Mouse (Mus musculus) small intestine, adult 2 months (tissue): Measurements from ENCODE around the gene Scrn3.

Experiments
- CTCF ChIP-seq: fragments of 200-500 bp; IDR thresholded peaks from 2 replicates; pipeline ENCODE4 v1.5.1; 2012; ENCODE audit warnings: low read depth, mild to moderate bottlenecking, control low read depth, inconsistent platforms, low read length, moderate library complexity, mixed read lengths; ENCODE audit not compliant: insufficient replicate concordance, insufficient read length; ENCODE audit errors: extremely low read depth
- POLR2A ChIP-seq: fragments of 200-500 bp; IDR thresholded peaks from 2 replicates; pipeline ENCODE4 v1.6.1; 2012; ENCODE audit warnings: low read depth, mild to moderate bottlenecking, control low read depth, inconsistent platforms, low read length, moderate library complexity

DNA sequence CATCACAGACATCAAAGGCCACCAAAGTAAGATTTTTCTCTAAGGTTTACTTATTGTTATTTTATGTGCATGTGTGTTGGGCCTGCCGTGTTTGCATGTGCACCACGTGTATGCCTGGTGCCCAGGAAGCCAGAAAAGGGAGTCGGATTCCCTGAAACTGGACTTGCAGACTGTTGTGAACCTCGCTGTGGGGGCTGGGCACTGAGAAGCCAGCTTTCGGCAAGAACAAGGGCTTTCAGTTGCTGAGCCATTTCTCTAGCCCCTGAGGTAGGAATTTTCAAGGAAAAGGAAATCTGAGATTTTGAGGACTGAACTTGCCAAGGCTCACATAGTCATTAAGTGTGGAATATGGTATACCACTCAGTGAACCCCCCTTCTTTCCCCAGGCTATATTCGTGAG is 34.7 kb downstream of the Scrn3 start:
- TF ChIP-seq CTCF (no peak), POLR2A (no peak)
